Mouse (Mus musculus) MEL (cell line): ENCODE results near the gene Grik1.

ENCODE experiments used
- EP300 ChIP-seq, 2 experiments: IDR thresholded peaks; 2 replicates each; pipeline ENCODE4 v1.6.1; 2011; ENCODE audit warnings: improper control_type of control experiment in 2 of 2, low read length in 2 of 2, low read depth in 1 of 2, mild to moderate bottlenecking in 1 of 2
- JUND ChIP-seq: IDR thresholded peaks from 2 replicates; pipeline ENCODE4 v1.6.1; 2011; ENCODE audit warnings: low read depth, mild to moderate bottlenecking, improper control_type of control experiment, low read length
- MAX ChIP-seq: IDR thresholded peaks from 2 replicates; pipeline ENCODE4 v1.6.1; 2011; ENCODE audit warnings: low read length, improper control_type of control experiment
- ZC3H11A ChIP-seq: IDR thresholded peaks from 2 replicates; pipeline ENCODE4 v1.6.1; 2012; ENCODE audit warnings: low read depth, mild to moderate bottlenecking, inconsistent platforms, low read length, improper control_type of control experiment
- ZKSCAN1 ChIP-seq: IDR thresholded peaks from 2 replicates; pipeline ENCODE4 v1.6.1; 2012; ENCODE audit warnings: low read depth, mild to moderate bottlenecking, inconsistent platforms, low read length, improper control_type of control experiment, moderate library complexity

DNA sequence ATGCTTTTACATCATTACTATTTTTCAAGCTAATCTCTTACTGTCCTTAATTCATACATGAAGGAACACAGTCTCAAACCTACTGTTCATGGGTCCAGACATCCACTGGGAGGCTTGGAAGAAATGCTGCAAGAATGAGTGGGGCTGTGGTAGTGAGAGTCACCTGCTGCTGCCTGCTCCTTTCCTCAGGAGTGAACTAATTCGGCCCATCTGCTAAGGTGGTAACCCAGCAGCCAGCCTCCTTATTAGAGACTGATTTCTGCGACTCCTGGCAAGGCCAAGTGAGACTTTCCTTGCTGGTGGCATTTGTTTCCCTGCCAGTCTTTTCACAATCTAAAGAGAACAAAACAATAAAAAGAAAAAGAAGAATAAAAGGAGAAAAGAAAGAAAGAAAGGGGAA, 147.9 kb downstream of the Grik1 start:
- TF ChIP-seq JUND (no peak), ZKSCAN1 (no peak), EP300 (IDR thresholded peaks at IDR 0.05; ENCODE audit: low read depth in 1 of 2, low read length in 2 of 2) (no peak), MAX (no peak), ZC3H11A (no peak)
